Mouse (Mus musculus): Measurements from ENCODE around the gene Hes6. TPM values are rescaled to one million over a fixed set of nuclear protein-coding genes. Genes with fewer than 3 reads are reported as not detected.

The Hes6 gene
- polyA plus RNA-seq, 1 experiment from 2014 or later = 72.2 TPM

DNA sequence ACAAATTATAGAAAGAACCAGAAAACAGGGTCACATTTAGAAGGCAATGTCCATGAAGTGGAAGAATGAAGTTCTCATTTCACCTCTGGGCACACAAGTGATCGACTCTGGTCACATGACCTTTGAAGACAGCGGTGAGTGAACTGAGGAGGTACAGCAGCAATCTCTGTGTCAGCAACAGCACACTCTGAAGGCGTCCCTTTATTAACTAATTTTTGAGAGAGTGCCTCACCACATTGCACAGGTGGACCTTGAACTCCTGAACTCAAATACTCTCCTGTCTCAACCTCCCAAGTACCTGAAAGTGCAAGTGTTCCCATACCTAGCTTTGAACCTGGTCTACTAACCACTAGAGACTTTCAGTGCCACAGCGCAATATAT lies 32.8 kb downstream of the Hes6 start:
- Histone ChIP-seq H3K4me1 (ENCODE audit: insufficient read depth, low read length) (no peaks in the 10 kb centered on the region), H3K9ac (replicated peaks; ENCODE audit: low read length) (no peak overlapping the region), H3K4me2 (replicated peaks; ENCODE audit: low read depth, low read length) (no peak overlapping the region), H3K9me3 (ENCODE audit: low read length) (no peaks in the 10 kb centered on the region), H3K4me3 (ENCODE audit: low read length) (no peak overlapping the region), H3K27ac (ENCODE audit: low read length) (no peak overlapping the region), H3K36me3 (ENCODE audit: insufficient read depth, low read length) (peaks cover 78% of the 10 kb centered on the region), H3K27me3 (ENCODE audit: insufficient read depth, low read length) (no peaks in the 10 kb centered on the region)
- no peak for ATAC-seq (ENCODE audit: low FRiP score, low TSS enrichment)
- 90% methylated on average over 4 of the region's 4 CpGs for WGBS

DNA sequence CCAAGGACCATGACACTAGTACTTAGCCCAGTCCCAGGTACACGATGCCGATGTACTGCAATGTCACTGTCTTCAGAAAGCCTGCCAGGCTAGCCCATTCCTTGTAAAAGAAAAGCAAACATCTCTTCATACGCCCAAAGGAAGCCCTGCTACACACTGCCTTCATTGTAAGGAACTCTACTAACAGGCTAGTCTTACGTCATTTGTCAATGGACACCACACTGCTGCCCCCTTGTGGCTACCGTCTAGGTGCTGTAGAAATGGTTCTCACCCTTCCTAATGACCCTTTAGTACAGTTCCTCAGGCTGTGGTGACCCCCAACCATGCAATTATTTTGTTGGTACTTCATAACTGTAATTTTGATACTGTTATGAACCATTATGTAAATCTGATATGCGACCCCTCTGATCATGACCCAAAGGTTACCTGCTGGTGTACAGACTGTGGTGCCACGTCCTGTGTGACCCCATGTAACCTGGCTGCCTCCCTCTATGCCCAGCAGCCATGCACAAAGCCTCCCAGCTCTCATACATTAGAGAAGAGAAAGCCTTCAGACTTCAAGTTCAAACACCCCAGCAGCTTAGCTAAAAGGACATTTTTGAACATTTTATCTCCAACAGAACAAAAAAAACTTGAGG lies 33.3 kb downstream of the Hes6 start:
- Histone ChIP-seq H3K4me2 (replicated peaks; ENCODE audit: low read depth, low read length) (no peak overlapping the region), H3K36me3 (ENCODE audit: insufficient read depth, low read length) (peaks cover 83% of the 10 kb centered on the region), H3K27ac (ENCODE audit: low read length) (no peak overlapping the region), H3K4me1 (ENCODE audit: insufficient read depth, low read length) (no peaks in the 10 kb centered on the region), H3K4me3 (ENCODE audit: low read length) (no peak overlapping the region), H3K9me3 (ENCODE audit: low read length) (no peaks in the 10 kb centered on the region), H3K27me3 (ENCODE audit: insufficient read depth, low read length) (no peaks in the 10 kb centered on the region), H3K9ac (replicated peaks; ENCODE audit: low read length) (no peak overlapping the region)
- WGBS = 65% methylated on average over 7 of the region's 7 CpGs
- peak; percentile 31; the same call in 1 of the 2 replicates for ATAC-seq (ENCODE audit: low FRiP score, low TSS enrichment)

- H3K9ac ChIP-seq (replicated peaks; ENCODE audit: low read length) = no peak overlapping the region
- no peak overlapping the region for H3K27ac ChIP-seq (ENCODE audit: low read length)
- peaks cover 76% of the 10 kb centered on the region for H3K36me3 ChIP-seq (ENCODE audit: insufficient read depth, low read length)
- no peaks in the 10 kb centered on the region for H3K9me3 ChIP-seq (ENCODE audit: low read length)
- 88% methylated on average over 6 of the region's 6 CpGs for WGBS
- no peaks in the 10 kb centered on the region for H3K27me3 ChIP-seq (ENCODE audit: insufficient read depth, low read length)
- H3K4me2 ChIP-seq (replicated peaks; ENCODE audit: low read depth, low read length) = no peak overlapping the region
- no peaks in the 10 kb centered on the region for H3K4me1 ChIP-seq (ENCODE audit: insufficient read depth, low read length)
- no peak overlapping the region for H3K4me3 ChIP-seq (ENCODE audit: low read length)
- no peak for ATAC-seq (ENCODE audit: low FRiP score, low TSS enrichment)
These were observed 40.4 kb downstream of the Hes6 start for GRCm38 (mm10) chr1:91373414-91373835.

DNA sequence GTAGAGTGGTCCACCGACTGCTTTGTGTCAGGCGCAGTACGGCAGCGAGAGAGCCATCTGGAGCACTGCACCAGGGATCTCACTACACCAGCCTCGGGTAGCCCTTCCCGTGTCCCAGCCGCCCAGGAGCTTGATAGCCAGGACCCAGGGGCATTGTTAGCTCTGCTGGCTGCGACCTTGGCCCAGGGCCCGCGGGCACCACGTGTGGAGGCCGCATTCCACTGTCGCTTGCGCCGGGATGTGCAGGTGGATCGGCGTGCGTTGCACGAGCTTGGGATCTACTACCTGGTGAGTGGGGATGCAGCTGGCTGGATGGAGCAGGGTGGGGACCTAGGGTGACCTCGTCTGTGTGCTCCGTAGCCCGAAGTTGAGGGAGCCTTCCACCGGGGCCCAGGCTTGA lies 43.8 kb downstream of the Hes6 start:
- WGBS = 85% methylated on average over 23 of the region's 23 CpGs

DNA sequence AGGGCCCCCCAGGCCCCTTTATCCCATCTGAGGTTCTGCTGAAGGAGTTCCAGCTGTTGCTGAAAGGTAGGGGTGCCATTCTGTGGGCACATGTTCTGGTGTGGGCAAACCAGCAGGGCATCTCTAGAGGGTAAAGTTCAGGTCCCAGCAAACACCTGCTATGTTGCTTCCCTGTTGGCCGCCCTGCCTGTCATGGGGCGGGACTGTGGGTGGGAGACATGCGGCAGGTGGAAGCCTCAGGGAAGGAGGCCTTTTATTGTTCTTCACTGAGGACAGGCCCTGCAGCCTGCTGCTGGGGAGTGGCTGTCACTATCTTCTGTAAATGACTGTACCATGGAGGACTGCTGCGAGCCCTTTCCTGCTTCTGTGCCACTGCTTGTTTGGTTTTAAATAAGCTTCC lies 44.4 kb downstream of the Hes6 start:
- ATAC-seq (ENCODE audit: low FRiP score, low TSS enrichment) = no peak
- Histone ChIP-seq H3K9ac (replicated peaks; ENCODE audit: low read length) (no peak overlapping the region), H3K36me3 (ENCODE audit: insufficient read depth, low read length) (peaks cover 39% of the 10 kb centered on the region), H3K9me3 (ENCODE audit: low read length) (peaks cover 2% of the 10 kb centered on the region; the same call in 1 of the 2 replicates), H3K4me2 (replicated peaks; ENCODE audit: low read depth, low read length) (no peak overlapping the region), H3K27ac (ENCODE audit: low read length) (no peak overlapping the region), H3K27me3 (ENCODE audit: insufficient read depth, low read length) (peaks cover 3% of the 10 kb centered on the region; the same call in 1 of the 2 replicates), H3K4me1 (ENCODE audit: insufficient read depth, low read length) (peaks cover 16% of the 10 kb centered on the region), H3K4me3 (ENCODE audit: low read length) (no peak overlapping the region)
- WGBS = 61% methylated on average over 4 of the region's 4 CpGs

More for the DNA sequence above, 43.8 kb downstream of the Hes6 start:
- H3K9ac ChIP-seq (replicated peaks; ENCODE audit: low read length) = no peak overlapping the region
- H3K9me3 ChIP-seq (ENCODE audit: low read length) = no peaks in the 10 kb centered on the region
- peaks cover 16% of the 10 kb centered on the region for H3K4me1 ChIP-seq (ENCODE audit: insufficient read depth, low read length)
- H3K27ac ChIP-seq (ENCODE audit: low read length) = no peak overlapping the region
- H3K4me3 ChIP-seq (ENCODE audit: low read length) = no peak overlapping the region
- ATAC-seq (ENCODE audit: low FRiP score, low TSS enrichment) = no peak
- peaks cover 46% of the 10 kb centered on the region for H3K36me3 ChIP-seq (ENCODE audit: insufficient read depth, low read length)
- no peak overlapping the region for H3K4me2 ChIP-seq (replicated peaks; ENCODE audit: low read depth, low read length)
- peaks cover 3% of the 10 kb centered on the region; the same call in 1 of the 2 replicates for H3K27me3 ChIP-seq (ENCODE audit: insufficient read depth, low read length)

GRCm38 (mm10) chr1:91367295-91367694 lies 46.5 kb downstream of the Hes6 start:
- ATAC-seq (ENCODE audit: low FRiP score, low TSS enrichment) = no peak
- H3K9ac ChIP-seq (replicated peaks; ENCODE audit: low read length) = no peak overlapping the region
- H3K27me3 ChIP-seq (ENCODE audit: insufficient read depth, low read length) = peaks cover 3% of the 10 kb centered on the region; the same call in 1 of the 2 replicates
- H3K4me3 ChIP-seq (ENCODE audit: low read length) = no peak overlapping the region
- H3K4me2 ChIP-seq (replicated peaks; ENCODE audit: low read depth, low read length) = 0 out of 2 replicates have a peak overlapping the region, but pooled peaks have one; percentile 88
- H3K36me3 ChIP-seq (ENCODE audit: insufficient read depth, low read length) = peaks cover 19% of the 10 kb centered on the region
- WGBS = 93% methylated on average over 3 of the region's 3 CpGs
- no peak overlapping the region for H3K27ac ChIP-seq (ENCODE audit: low read length)
- peaks cover 16% of the 10 kb centered on the region for H3K4me1 ChIP-seq (ENCODE audit: insufficient read depth, low read length)
- H3K9me3 ChIP-seq (ENCODE audit: low read length) = peaks cover 9% of the 10 kb centered on the region; the same call in 1 of the 2 replicates

DNA sequence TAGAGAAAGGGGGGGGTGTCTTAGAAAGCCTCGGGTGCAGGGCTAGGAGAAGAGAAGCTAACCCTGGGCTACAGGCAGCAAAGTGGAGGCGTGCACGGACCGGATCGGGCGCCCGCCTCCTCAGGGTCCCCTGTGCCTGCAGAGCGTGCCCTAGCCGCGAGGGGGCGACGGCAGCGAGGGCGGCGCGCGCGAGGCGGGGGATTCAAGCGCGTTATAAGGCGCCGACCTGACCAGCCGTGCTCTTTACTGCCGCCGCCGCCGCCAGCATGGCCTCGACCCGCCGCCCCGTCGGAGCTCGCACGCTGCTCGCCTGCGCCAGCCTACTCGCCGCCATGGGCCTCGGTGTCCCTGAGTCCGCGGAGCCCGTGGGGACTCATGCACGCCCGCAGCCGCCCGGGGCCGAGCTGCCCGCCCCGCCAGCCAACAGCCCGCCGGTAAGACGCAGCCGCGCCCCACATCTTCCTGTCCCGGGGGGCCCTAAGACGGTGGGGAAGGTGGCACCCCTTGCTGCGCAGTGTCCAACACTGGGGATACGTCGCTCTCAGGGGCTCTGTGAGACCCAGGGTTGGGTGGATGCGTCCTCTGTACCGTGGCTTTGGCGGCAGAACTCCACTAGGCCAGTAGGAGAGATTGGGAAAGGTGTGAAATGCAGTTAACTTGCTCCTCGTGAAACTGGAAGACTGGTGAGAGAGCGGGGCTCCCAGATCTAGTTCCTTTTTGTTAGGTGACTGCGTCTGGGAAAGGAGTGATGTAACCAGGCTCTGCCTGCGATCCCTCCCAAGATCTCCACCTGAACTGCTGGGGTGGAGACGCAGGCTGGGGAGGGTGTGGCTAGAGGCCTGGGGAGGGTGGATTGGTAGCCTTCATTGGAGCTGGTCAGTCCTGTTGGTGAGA lies 47.4 kb downstream of the Hes6 start, which contains the start of gene Erfe:
Gene Erfe (plus strand): TSS at position 216 of the 894 bp plus-strand sequence.
- peak within 1 kb of the TSS; percentile 88 for H3K4me2 ChIP-seq (replicated peaks; ENCODE audit: low read depth, low read length)
- H3K27ac ChIP-seq (ENCODE audit: low read length) = no peak within 1 kb of the TSS
- H3K4me1 ChIP-seq (ENCODE audit: insufficient read depth, low read length) = peaks cover 16% of the 10 kb centered on the region
- H3K9me3 ChIP-seq (ENCODE audit: low read length) = peaks cover 9% of the 10 kb centered on the region; the same call in 1 of the 2 replicates
- H3K36me3 ChIP-seq (ENCODE audit: insufficient read depth, low read length) = peaks cover 11% of the 10 kb centered on the region; the same call in 1 of the 2 replicates
- peak; percentile 58 for ATAC-seq (ENCODE audit: low FRiP score, low TSS enrichment)
- under 1% methylated on average over 68 of the region's 68 CpGs for WGBS
- peak within 1 kb of the TSS; percentile 42 for H3K4me3 ChIP-seq (ENCODE audit: low read length)
- peak within 1 kb of the TSS; percentile 77 for H3K9ac ChIP-seq (replicated peaks; ENCODE audit: low read length)
- peaks cover 3% of the 10 kb centered on the region; the same call in 1 of the 2 replicates for H3K27me3 ChIP-seq (ENCODE audit: insufficient read depth, low read length)

DNA sequence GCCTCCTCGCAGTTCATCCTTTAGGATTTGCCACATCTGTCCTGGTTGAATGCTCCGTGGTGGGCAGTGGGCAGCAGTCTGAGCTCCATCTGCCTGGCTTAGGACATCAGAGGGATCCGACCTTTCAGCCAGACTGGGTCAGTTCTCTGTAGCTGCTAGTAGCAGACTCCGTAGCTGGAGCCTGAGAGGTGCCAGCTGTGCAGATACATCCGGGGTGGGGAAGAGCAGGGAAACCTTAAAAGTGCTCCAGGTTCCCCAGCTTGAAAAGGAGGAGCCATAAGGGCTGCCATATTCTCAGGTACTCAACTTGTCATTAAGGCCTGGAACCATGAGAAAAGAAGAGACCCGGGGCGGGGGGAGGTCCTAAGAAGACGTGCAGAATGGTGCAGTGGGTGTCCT lies 48.0 kb downstream of the Hes6 start:
- ATAC-seq (ENCODE audit: low FRiP score, low TSS enrichment) = 0 out of 2 replicates have a peak, but pooled peaks have one; percentile 16
- H3K4me3 ChIP-seq (ENCODE audit: low read length) = peak overlapping the region; percentile 42

GRCm38 (mm10) chr1:91364822-91365644 lies 48.8 kb downstream of the Hes6 start:
- Histone ChIP-seq H3K4me1 (ENCODE audit: insufficient read depth, low read length) (peaks cover 16% of the 10 kb centered on the region), H3K4me2 (replicated peaks; ENCODE audit: low read depth, low read length) (no peak overlapping the region), H3K4me3 (ENCODE audit: low read length) (no peak overlapping the region), H3K9me3 (ENCODE audit: low read length) (peaks cover 9% of the 10 kb centered on the region; the same call in 1 of the 2 replicates), H3K27ac (ENCODE audit: low read length) (no peak overlapping the region), H3K9ac (replicated peaks; ENCODE audit: low read length) (no peak overlapping the region), H3K27me3 (ENCODE audit: insufficient read depth, low read length) (peaks cover 3% of the 10 kb centered on the region; the same call in 1 of the 2 replicates), H3K36me3 (ENCODE audit: insufficient read depth, low read length) (no peaks in the 10 kb centered on the region)
- ATAC-seq (ENCODE audit: low FRiP score, low TSS enrichment) = no peak
- 72% methylated on average over 16 of the region's 16 CpGs for WGBS

More for the DNA sequence above, 48.0 kb downstream of the Hes6 start:
- Histone ChIP-seq H3K9ac (replicated peaks; ENCODE audit: low read length) (peak overlapping the region; percentile 77; the same call in 1 of the 2 replicates), H3K4me2 (replicated peaks; ENCODE audit: low read depth, low read length) (peak overlapping the region; percentile 88), H3K9me3 (ENCODE audit: low read length) (peaks cover 9% of the 10 kb centered on the region; the same call in 1 of the 2 replicates), H3K36me3 (ENCODE audit: insufficient read depth, low read length) (peaks cover 6% of the 10 kb centered on the region; the same call in 1 of the 2 replicates), H3K4me1 (ENCODE audit: insufficient read depth, low read length) (peaks cover 16% of the 10 kb centered on the region), H3K27me3 (ENCODE audit: insufficient read depth, low read length) (peaks cover 3% of the 10 kb centered on the region; the same call in 1 of the 2 replicates), H3K27ac (ENCODE audit: low read length) (no peak overlapping the region)
- WGBS = 22% methylated on average over 8 of the region's 8 CpGs
